Mouse (Mus musculus) lung, postnatal 0 days (tissue): ENCODE results near the gene Arhgap22. TPM values are rescaled to one million over a fixed set of nuclear protein-coding genes. Genes with fewer than 3 reads are reported as not detected.

ENCODE experiments used
- ATAC-seq: fragments of 200-750 bp; cut with Nextera tagmentation; 2 replicates; pipeline ENCODE4 v1.8.0; 2017; ENCODE audit warnings: moderate library complexity
- DNase-seq: peaks from one replicate; pipeline ENCODE4 v3.0.0-alpha.2; 2016; ENCODE audit warnings: low spot score
- H3K27ac ChIP-seq: fragments of 300-500 bp; sonication (generic); 2 replicates; pipeline ENCODE4 v1.5.1; 2014; ENCODE audit warnings: antibody characterized with exemption, mild to moderate bottlenecking, low read length, mixed read lengths
- H3K27me3 ChIP-seq: fragments of 300-500 bp; sonication (generic); replicated peaks from 2 replicates; pipeline ENCODE4 v1.6.1; 2014; ENCODE audit warnings: low read length, mixed read lengths; ENCODE audit not compliant: insufficient read depth
- H3K36me3 ChIP-seq: fragments of 300-500 bp; sonication (generic); 2 replicates; pipeline ENCODE4 v1.6.1; 2014; ENCODE audit warnings: low read length, mixed read lengths; ENCODE audit not compliant: insufficient read depth
- H3K4me1 ChIP-seq: fragments of 300-500 bp; sonication (generic); 2 replicates; pipeline ENCODE4 v1.6.1; 2014; ENCODE audit warnings: antibody characterized with exemption, low read depth, low read length, mixed read lengths; ENCODE audit not compliant: insufficient read depth
- H3K4me2 ChIP-seq: fragments of 300-500 bp; sonication (generic); replicated peaks from 2 replicates; pipeline ENCODE4 v1.6.1; 2014; ENCODE audit warnings: low read depth, mild to moderate bottlenecking, low read length, moderate library complexity, mixed read lengths
- H3K4me3 ChIP-seq: fragments of 300-500 bp; sonication (generic); 2 replicates; pipeline ENCODE4 v1.5.1; 2014; ENCODE audit warnings: low read depth, low read length
- H3K9ac ChIP-seq: fragments of 300-500 bp; sonication (generic); replicated peaks from 2 replicates; pipeline ENCODE4 v1.6.1; 2014; ENCODE audit warnings: low read depth, mild to moderate bottlenecking
- H3K9me3 ChIP-seq: fragments of 300-500 bp; sonication (generic); 2 replicates; pipeline ENCODE4 v1.6.1; 2016; ENCODE audit warnings: low read length, mixed read lengths
- CTCF ChIP-seq: IDR thresholded peaks from 2 replicates; pipeline ENCODE4 v1.5.1; 2016; ENCODE audit warnings: antibody characterized with exemption, mild to moderate bottlenecking
- EP300 ChIP-seq: IDR thresholded peaks from 2 replicates; pipeline ENCODE4 v1.6.1; 2016; ENCODE audit warnings: antibody characterized with exemption, mild to moderate bottlenecking, control low read depth
- WGBS: fragments of 180-500 bp; shearing (Covaris S2); extraction: QIAGEN DNeasy Blood & Tissue Kit; methylation state at CpG from one replicate; pipeline ENCODE4 v1.1.7; 2014; 5-methylcytosine and 5-hydroxymethylcytosine counted together
- polyA plus RNA-seq: library from polyadenylated mRNA; unstranded; fragments of >200 nt; fragmentation: Nextera tagmentation; extraction: Ambion mirVana; gene quantifications from 2 replicates; pipeline ENCODE4 v1.2.1, GENCODE M21; 2015

The Arhgap22 gene
- polyA plus RNA-seq, 1 experiment from 2014 or later = 30.2 TPM

- ATAC-seq = no peak
- H3K9me3 ChIP-seq = no peaks in the 10 kb centered on the region
- no peak overlapping the region for H3K4me3 ChIP-seq
- DNase-seq = no peak
- H3K36me3 ChIP-seq = no peaks in the 10 kb centered on the region
- H3K27me3 ChIP-seq = no peaks in the 10 kb centered on the region
- no peak for TF ChIP-seq EP300
- TF ChIP-seq CTCF = no peak
- no peak overlapping the region for H3K4me2 ChIP-seq
- H3K9ac ChIP-seq = no peak overlapping the region
- no peaks in the 10 kb centered on the region for H3K4me1 ChIP-seq
- H3K27ac ChIP-seq = no peak overlapping the region
- WGBS = 32% methylated on average over 5 of the region's 5 CpGs
Measured at GRCm38 (mm10) chr14:33208331-33208730, 5.5 kb upstream of the Arhgap22 start.

GRCm38 (mm10) chr14:33210806-33211205, 3.0 kb upstream of the Arhgap22 start:
- TF ChIP-seq EP300 = no peak
- TF ChIP-seq CTCF = no peak
- H3K4me1 ChIP-seq = no peaks in the 10 kb centered on the region
- no peaks in the 10 kb centered on the region for H3K9me3 ChIP-seq
- DNase-seq (no peak), ATAC-seq (no peak)
- no peaks in the 10 kb centered on the region for H3K36me3 ChIP-seq
- no peaks in the 10 kb centered on the region for H3K27me3 ChIP-seq
- WGBS = 61% methylated on average over 8 of the region's 8 CpGs
- H3K9ac ChIP-seq = no peak overlapping the region
- no peak overlapping the region for H3K27ac ChIP-seq
- H3K4me3 ChIP-seq = no peak overlapping the region
- H3K4me2 ChIP-seq = no peak overlapping the region

GRCm38 (mm10) chr14:33212271-33212957, 1.4 kb upstream of the Arhgap22 start:
- WGBS = 67% methylated on average over 5 of the region's 5 CpGs
- no peak overlapping the region for H3K4me3 ChIP-seq

DNA sequence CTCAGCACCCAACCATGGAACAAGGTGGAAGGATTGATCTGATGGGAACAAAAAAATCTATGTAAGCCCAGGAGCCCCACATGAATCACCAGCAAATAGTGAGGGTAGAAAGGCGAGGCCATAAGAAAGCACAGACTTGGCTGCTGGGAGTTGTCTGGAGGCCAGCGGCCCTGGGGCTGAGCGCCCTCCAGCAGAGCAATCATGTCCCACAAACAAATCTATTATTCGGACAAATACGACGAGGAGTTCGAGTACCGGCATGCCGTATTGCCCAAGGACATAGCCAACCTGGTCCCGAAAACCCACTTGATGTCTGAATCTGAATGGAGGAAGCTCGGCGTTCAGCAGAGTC, 892 bp upstream of the Arhgap22 start:
- 84% methylated on average over 12 of the region's 12 CpGs for WGBS
- no peak overlapping the region for H3K9ac ChIP-seq
- no peak overlapping the region for H3K4me2 ChIP-seq
- no peaks in the 10 kb centered on the region for H3K9me3 ChIP-seq
- ATAC-seq (no peak), DNase-seq (no peak)
- no peaks in the 10 kb centered on the region for H3K4me1 ChIP-seq
- no peak overlapping the region for H3K27ac ChIP-seq
- TF ChIP-seq EP300 (no peak), CTCF (no peak)
- no peaks in the 10 kb centered on the region for H3K36me3 ChIP-seq
- no peaks in the 10 kb centered on the region for H3K27me3 ChIP-seq
- H3K4me3 ChIP-seq = no peak overlapping the region

More at GRCm38 (mm10) chr14:33212271-33212957, 1.4 kb upstream of the Arhgap22 start:
- H3K9ac ChIP-seq = no peak overlapping the region
- H3K27me3 ChIP-seq = no peaks in the 10 kb centered on the region
- no peak overlapping the region for H3K4me2 ChIP-seq
- H3K36me3 ChIP-seq = no peaks in the 10 kb centered on the region
- no peaks in the 10 kb centered on the region for H3K4me1 ChIP-seq
- H3K27ac ChIP-seq = no peak overlapping the region
- no peak for DNase-seq
- ATAC-seq = no peak
- TF ChIP-seq EP300 (no peak), CTCF (no peak)
- H3K9me3 ChIP-seq = no peaks in the 10 kb centered on the region

DNA sequence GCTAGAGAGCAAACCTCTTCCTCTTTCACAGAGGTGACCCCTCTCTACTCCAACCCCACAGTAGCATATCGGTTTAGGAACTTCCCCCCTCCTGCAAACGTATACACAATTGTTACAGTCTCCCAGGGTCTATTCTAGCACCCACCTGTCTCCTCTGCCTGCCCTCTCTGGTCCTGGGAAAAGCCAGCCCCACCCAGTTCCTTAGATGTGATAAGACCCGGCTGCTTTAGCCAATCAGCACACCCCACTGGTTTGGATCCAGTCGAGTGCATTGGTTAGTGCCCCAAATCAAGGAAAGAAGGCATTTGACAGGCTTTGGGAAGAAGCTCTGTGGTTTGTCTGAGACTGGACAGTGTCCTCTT, 922 bp downstream of the Arhgap22 start:
- Histone ChIP-seq H3K36me3 (no peaks in the 10 kb centered on the region), H3K27ac (no peak overlapping the region), H3K27me3 (no peaks in the 10 kb centered on the region), H3K9me3 (no peaks in the 10 kb centered on the region), H3K4me2 (no peak overlapping the region), H3K4me3 (no peak overlapping the region), H3K9ac (no peak overlapping the region), H3K4me1 (no peaks in the 10 kb centered on the region)
- DNase-seq (no peak), ATAC-seq (0 out of 2 replicates have a peak, but pooled peaks have one; percentile 5)
- WGBS = 17% methylated on average over 4 of the region's 4 CpGs
- TF ChIP-seq EP300 (no peak), CTCF (no peak)

DNA sequence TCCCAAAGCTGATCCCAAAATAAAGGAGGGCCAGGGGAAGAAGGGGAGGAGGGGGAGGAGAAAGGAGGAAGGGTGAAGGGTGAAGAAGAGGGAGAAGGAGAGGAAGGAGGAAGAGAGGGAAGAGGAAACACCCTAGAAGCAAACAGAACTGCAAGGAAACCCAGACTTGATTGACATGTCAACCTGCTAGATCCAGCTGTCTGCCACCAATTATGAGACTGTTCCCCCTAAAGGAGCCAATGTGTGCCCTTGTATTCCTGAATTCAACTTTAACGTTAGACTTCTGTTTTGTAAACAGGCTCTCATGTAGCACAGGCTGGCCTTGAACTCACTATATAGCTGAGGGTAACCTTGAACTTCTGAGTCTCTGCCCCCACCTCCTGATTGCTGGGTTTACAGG, 1.3 kb downstream of the Arhgap22 start:
- Histone ChIP-seq H3K4me3 (no peak overlapping the region), H3K36me3 (no peaks in the 10 kb centered on the region), H3K27me3 (no peaks in the 10 kb centered on the region), H3K4me2 (no peak overlapping the region), H3K9me3 (no peaks in the 10 kb centered on the region), H3K27ac (no peak overlapping the region), H3K4me1 (no peaks in the 10 kb centered on the region), H3K9ac (no peak overlapping the region)
- DNase-seq = no peak
- 50% methylated on average over 1 of the region's 1 CpGs for WGBS
- TF ChIP-seq EP300 (no peak), CTCF (no peak)
- no peak for ATAC-seq
